Mouse (Mus musculus) ES-Bruce4 (cell line): Measurements from ENCODE around the gene Crkl. TPM values are rescaled to one million over a fixed set of nuclear protein-coding genes. Genes with fewer than 3 reads are reported as not detected.
A peak's percentile ranks its signal among the peaks of the same experiment; 100 is the strongest.
"Not testable (repeated sequence)": the region's sequence is repeated elsewhere in the genome, so short reads cannot be mapped to it uniquely, and the experiment has no call there.

Experiments used
- H3K27ac ChIP-seq: 2 replicates; pipeline ENCODE4 v1.5.1; 2012; ENCODE audit warnings: low read length, inconsistent platforms; ENCODE audit not compliant: insufficient read depth
- H3K27me3 ChIP-seq: 2 replicates; pipeline ENCODE4 v1.6.1; 2012; ENCODE audit warnings: mild to moderate bottlenecking, low read length, inconsistent platforms; ENCODE audit not compliant: control insufficient read depth, poor library complexity, insufficient read depth, severe bottlenecking
- H3K36me3 ChIP-seq: 2 replicates; pipeline ENCODE4 v1.6.1; 2012; ENCODE audit warnings: inconsistent platforms, mild to moderate bottlenecking, low read length, moderate library complexity; ENCODE audit not compliant: control insufficient read depth, poor library complexity, insufficient read depth, severe bottlenecking
- H3K4me1 ChIP-seq: one replicate; pipeline ENCODE4 v1.8.1; 2011; ENCODE audit warnings: low read length; ENCODE audit not compliant: control insufficient read depth, insufficient read depth
- H3K4me3 ChIP-seq: 2 replicates; pipeline ENCODE4 v1.5.1; 2011; ENCODE audit warnings: low read depth, mild to moderate bottlenecking, low read length
- H3K9ac ChIP-seq: 2 replicates; pipeline ENCODE4 v1.6.1; 2012; ENCODE audit warnings: low read depth, mild to moderate bottlenecking, inconsistent platforms; ENCODE audit not compliant: poor library complexity, severe bottlenecking
- H3K9me3 ChIP-seq: replicated peaks from 2 replicates; pipeline ENCODE4 v1.6.1; 2012; ENCODE audit warnings: mild to moderate bottlenecking, low read length, inconsistent platforms; ENCODE audit not compliant: control insufficient read depth, poor library complexity, insufficient read depth, severe bottlenecking
- CTCF ChIP-seq: IDR thresholded peaks from one replicate; pipeline ENCODE4 v1.8.1; 2011; ENCODE audit warnings: low read depth, low read length
- EP300 ChIP-seq: IDR thresholded peaks from 2 replicates; pipeline ENCODE4 v1.6.1; 2011; ENCODE audit warnings: low read depth, low read length; ENCODE audit not compliant: insufficient read depth
- POLR2A ChIP-seq: IDR thresholded peaks from one replicate; pipeline ENCODE4 v1.8.1; 2011; ENCODE audit warnings: low read length; ENCODE audit not compliant: insufficient read depth
- polyA plus RNA-seq: library from polyadenylated mRNA; stranded (reverse); fragments of >200 nt; gene quantifications from 2 replicates; pipeline ENCODE4 v1.2.4, GENCODE M21; 2011; ENCODE audit warnings: low read depth; ENCODE audit not compliant: missing spikeins, insufficient read depth, insufficient read length

Crkl gene
- polyA plus RNA-seq, 1 experiment = 45.7 TPM

GRCm38 (mm10) chr16:17507018-17507552 lies 55.3 kb downstream of the Crkl start:
- Histone ChIP-seq H3K4me1 (no peaks in the 10 kb centered on the region), H3K4me3 (no peak overlapping the region), H3K27me3 (no peaks in the 10 kb centered on the region), H3K9me3 (no peaks in the 10 kb centered on the region), H3K27ac (no peak overlapping the region), H3K9ac (no peak overlapping the region), H3K36me3 (no peaks in the 10 kb centered on the region)
- TF ChIP-seq POLR2A (no peak), CTCF (no peak), EP300 (no peak)

GRCm38 (mm10) chr16:17508031-17508430 lies 56.2 kb downstream of the Crkl start:
- Histone ChIP-seq H3K9ac (peak overlapping the region; percentile 62), H3K27ac (peak overlapping the region; percentile 76; the same call in 1 of the 2 replicates), H3K4me3 (peak overlapping the region; percentile 96)
- not testable (repeated sequence) for H3K36me3 ChIP-seq, H3K27me3 ChIP-seq, H3K4me1 ChIP-seq, H3K9me3 ChIP-seq

GRCm38 (mm10) chr16:17508546-17509239 lies 56.9 kb downstream of the Crkl start, which contains the start of gene Lztr1:
Lztr1 (plus strand) TSS chr16:17508688.
- Histone ChIP-seq H3K9ac (peak within 1 kb of the TSS; percentile 62), H3K9me3 (no peaks in the 10 kb centered on the region), H3K27me3 (no peaks in the 10 kb centered on the region), H3K4me3 (peak within 1 kb of the TSS; percentile 96), H3K36me3 (no peaks in the 10 kb centered on the region), H3K27ac (peak within 1 kb of the TSS; percentile 76), H3K4me1 (no peaks in the 10 kb centered on the region)
- TF ChIP-seq CTCF = no peak
- no peak for TF ChIP-seq EP300
- TF ChIP-seq POLR2A = no peak

DNA sequence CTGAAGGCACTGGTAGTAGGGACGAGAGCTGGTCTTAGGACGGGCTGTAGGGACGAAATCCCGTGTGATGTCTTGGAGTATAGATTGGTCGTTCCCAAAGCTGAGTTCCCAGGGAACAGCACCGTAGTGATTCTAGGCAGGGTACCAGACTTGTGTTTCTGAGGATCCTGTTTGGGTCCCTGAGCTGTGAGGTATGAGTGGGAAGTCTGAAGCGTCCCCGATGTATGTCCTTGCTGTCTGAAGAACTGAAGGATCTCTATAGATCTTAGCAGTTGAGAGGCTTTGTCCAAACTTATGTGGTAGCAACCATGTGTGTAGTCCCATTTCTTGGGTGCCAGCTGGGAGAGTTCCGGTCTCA lies 57.4 kb downstream of the Crkl start:
- Histone ChIP-seq H3K36me3 (no peaks in the 10 kb centered on the region), H3K27me3 (no peaks in the 10 kb centered on the region), H3K27ac (no peak overlapping the region), H3K9me3 (no peaks in the 10 kb centered on the region), H3K4me1 (no peaks in the 10 kb centered on the region), H3K9ac (peak overlapping the region; percentile 62), H3K4me3 (peak overlapping the region; percentile 96)
- no peak for TF ChIP-seq EP300
- no peak for TF ChIP-seq CTCF
- no peak for TF ChIP-seq POLR2A

DNA sequence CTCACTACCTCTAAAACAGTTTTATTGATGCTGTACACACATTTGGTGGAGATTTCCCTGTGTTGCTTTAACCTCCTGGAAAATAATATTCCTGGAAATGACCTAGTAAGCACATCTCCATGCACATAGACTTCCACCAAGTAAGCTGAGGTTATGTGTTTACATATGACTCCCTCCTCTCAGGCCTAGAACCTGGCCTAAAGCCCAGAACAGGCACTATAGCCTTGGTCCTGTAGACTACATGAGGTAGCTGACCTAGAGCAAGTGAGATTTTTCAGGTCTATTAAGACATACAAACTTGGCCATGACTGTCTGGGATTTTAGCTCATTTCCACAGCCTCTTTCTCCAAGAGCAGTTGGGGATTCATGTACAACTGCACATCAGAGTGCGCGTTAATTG lies 58.4 kb downstream of the Crkl start:
- Histone ChIP-seq H3K4me1 (no peaks in the 10 kb centered on the region), H3K4me3 (no peak overlapping the region), H3K9me3 (no peaks in the 10 kb centered on the region), H3K27ac (no peak overlapping the region), H3K36me3 (no peaks in the 10 kb centered on the region), H3K27me3 (no peaks in the 10 kb centered on the region), H3K9ac (no peak overlapping the region)
- TF ChIP-seq CTCF = no peak
- TF ChIP-seq POLR2A = no peak
- TF ChIP-seq EP300 = no peak

DNA sequence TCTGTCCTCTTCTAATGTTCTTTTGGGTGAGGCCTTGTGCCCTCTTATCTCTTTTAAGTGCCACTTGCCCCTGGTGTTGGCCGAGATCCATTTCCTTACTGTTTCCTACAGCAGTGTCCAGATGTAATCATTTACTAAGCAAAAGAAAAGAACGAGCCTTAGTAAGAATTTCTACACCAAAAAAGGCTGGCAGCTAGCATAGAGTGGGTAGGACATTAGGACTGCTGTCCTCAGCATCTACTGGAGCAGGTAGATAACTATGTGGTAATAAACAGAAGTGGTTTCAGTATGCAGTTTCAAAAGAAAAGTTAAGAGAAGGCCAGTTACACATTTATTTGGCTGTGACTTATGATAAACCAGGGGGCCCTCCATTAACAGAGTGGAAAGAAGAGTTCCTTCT lies 58.9 kb downstream of the Crkl start:
- Histone ChIP-seq H3K9ac (no peak overlapping the region), H3K4me1 (no peaks in the 10 kb centered on the region), H3K9me3 (no peaks in the 10 kb centered on the region), H3K4me3 (no peak overlapping the region), H3K27me3 (no peaks in the 10 kb centered on the region), H3K36me3 (no peaks in the 10 kb centered on the region), H3K27ac (no peak overlapping the region)
- TF ChIP-seq CTCF (no peak), POLR2A (no peak), EP300 (no peak)
